Mouse (Mus musculus): ENCODE data around the gene Gnb1l.
"Not testable (repeated sequence)": the region's sequence is repeated elsewhere in the genome, so short reads cannot be mapped to it uniquely, and the experiment has no call there.

The Gnb1l gene

GRCm38 (mm10) chr16:18483839-18484238 is 14.7 kb upstream of the Gnb1l start:
- DNase-seq (ENCODE audit: low spot score in 2 of 2), result no peak

GRCm38 (mm10) chr16:18484386-18484785 is 14.1 kb upstream of the Gnb1l start:
- no peak for DNase-seq (ENCODE audit: low spot score in 2 of 2)

- no peak for DNase-seq (ENCODE audit: low spot score in 2 of 2)
Measured at GRCm38 (mm10) chr16:18484794-18485435, 13.6 kb upstream of the Gnb1l start.

- DNase-seq (ENCODE audit: low spot score in 2 of 2), result no peak
Measured at GRCm38 (mm10) chr16:18486126-18486525, 12.4 kb upstream of the Gnb1l start.

- DNase-seq (ENCODE audit: low spot score in 2 of 2), result no peak
Measured at GRCm38 (mm10) chr16:18490281-18490680, 8.2 kb upstream of the Gnb1l start.

GRCm38 (mm10) chr16:18490894-18491293 is 7.6 kb upstream of the Gnb1l start:
- DNase-seq (ENCODE audit: low spot score in 2 of 2), result no peak

GRCm38 (mm10) chr16:18497865-18498515 is 523 bp upstream of the Gnb1l start:
- no peak for DNase-seq (ENCODE audit: low spot score in 2 of 2)

- no peak for DNase-seq (ENCODE audit: low spot score in 2 of 2)
Measured at GRCm38 (mm10) chr16:18498996-18499395, 483 bp downstream of the Gnb1l start.

GRCm38 (mm10) chr16:18501531-18501930 is 3.0 kb downstream of the Gnb1l start:
- DNase-seq (ENCODE audit: low spot score in 2 of 2), result no peak

GRCm38 (mm10) chr16:18503566-18504342 is 5.2 kb downstream of the Gnb1l start:
- no peak for DNase-seq (ENCODE audit: low spot score in 2 of 2)

GRCm38 (mm10) chr16:18506524-18507199 is 8.1 kb downstream of the Gnb1l start:
- DNase-seq (ENCODE audit: low spot score in 2 of 2), result no peak

- DNase-seq (ENCODE audit: low spot score in 2 of 2), result no peak
Measured at GRCm38 (mm10) chr16:18507200-18507549, 8.7 kb downstream of the Gnb1l start.

- no peak for DNase-seq (ENCODE audit: low spot score in 2 of 2)
Measured at GRCm38 (mm10) chr16:18511741-18512140, 13.2 kb downstream of the Gnb1l start.

- DNase-seq (ENCODE audit: low spot score in 2 of 2), result no peak
Measured at GRCm38 (mm10) chr16:18513508-18513907, 15.0 kb downstream of the Gnb1l start.

GRCm38 (mm10) chr16:18518091-18518490 is 19.6 kb downstream of the Gnb1l start:
- DNase-seq (ENCODE audit: low spot score in 2 of 2), result no peak

GRCm38 (mm10) chr16:18523563-18524245 is 25.2 kb downstream of the Gnb1l start:
- DNase-seq (ENCODE audit: low spot score in 2 of 2), result no peak

GRCm38 (mm10) chr16:18528656-18529055 is 30.1 kb downstream of the Gnb1l start:
- no peak for DNase-seq (ENCODE audit: low spot score in 2 of 2)

- DNase-seq (ENCODE audit: low spot score in 2 of 2), result not testable (repeated sequence)
Measured at GRCm38 (mm10) chr16:18533061-18533460, 34.5 kb downstream of the Gnb1l start.

- no peak for DNase-seq (ENCODE audit: low spot score in 2 of 2)
Measured at GRCm38 (mm10) chr16:18537407-18537990, 39.0 kb downstream of the Gnb1l start.

- DNase-seq (ENCODE audit: low spot score in 2 of 2), result no peak
Measured at GRCm38 (mm10) chr16:18539281-18539680, 40.8 kb downstream of the Gnb1l start.

GRCm38 (mm10) chr16:18543151-18543829 is 44.8 kb downstream of the Gnb1l start:
- no peak for DNase-seq (ENCODE audit: low spot score in 2 of 2)

Data from spleen, postnatal 36 days (tissue).